Mouse (Mus musculus) G1E-ER4 (cell line): ENCODE measurements around the gene Hsd17b13. TPM values are rescaled to one million over a fixed set of nuclear protein-coding genes. Genes with fewer than 3 reads are reported as not detected.

ENCODE experiments used
- GATA1 ChIP-seq: IDR thresholded peaks from one replicate; pipeline ENCODE4 v1.8.0; 2012; ENCODE audit warnings: low read length, inconsistent platforms
- polyA plus RNA-seq: library from polyadenylated mRNA; stranded (reverse); fragments of >175 nt; gene quantifications from 2 replicates; pipeline ENCODE4 v1.2.3, GENCODE M21; 2012

The Hsd17b13 gene
- polyA plus RNA-seq, 1 experiment = not detected

- TF ChIP-seq GATA1 = no peak
These were observed 21.5 kb upstream of the Hsd17b13 start for GRCm38 (mm10) chr5:103998739-103999138.

- no peak for TF ChIP-seq GATA1
These were observed 18.0 kb upstream of the Hsd17b13 start for GRCm38 (mm10) chr5:103995181-103995580.

- no peak for TF ChIP-seq GATA1
These were observed 17.5 kb upstream of the Hsd17b13 start for GRCm38 (mm10) chr5:103994669-103995068.

GRCm38 (mm10) chr5:103993601-103994000 lies 16.4 kb upstream of the Hsd17b13 start:
- TF ChIP-seq GATA1 = no peak

GRCm38 (mm10) chr5:103992831-103993230 lies 15.6 kb upstream of the Hsd17b13 start:
- no peak for TF ChIP-seq GATA1

- no peak for TF ChIP-seq GATA1
These were observed 3.7 kb upstream of the Hsd17b13 start for GRCm38 (mm10) chr5:103980705-103981560.

GRCm38 (mm10) chr5:103977907-103978570 lies 829 bp upstream of the Hsd17b13 start:
- no peak for TF ChIP-seq GATA1

- TF ChIP-seq GATA1 = no peak
These were observed 1.5 kb downstream of the Hsd17b13 start for GRCm38 (mm10) chr5:103975736-103976135.

GRCm38 (mm10) chr5:103972801-103973200 lies 4.4 kb downstream of the Hsd17b13 start:
- TF ChIP-seq GATA1 = no peak

GRCm38 (mm10) chr5:103972379-103972778 lies 4.8 kb downstream of the Hsd17b13 start:
- no peak for TF ChIP-seq GATA1

GRCm38 (mm10) chr5:103971051-103971450 lies 6.2 kb downstream of the Hsd17b13 start:
- no peak for TF ChIP-seq GATA1

GRCm38 (mm10) chr5:103962935-103963429 lies 14.2 kb downstream of the Hsd17b13 start:
- TF ChIP-seq GATA1 = no peak

GRCm38 (mm10) chr5:103954638-103955037 lies 22.6 kb downstream of the Hsd17b13 start:
- no peak for TF ChIP-seq GATA1

- no peak for TF ChIP-seq GATA1
These were observed 23.8 kb downstream of the Hsd17b13 start for GRCm38 (mm10) chr5:103953135-103954083.

- no peak for TF ChIP-seq GATA1
These were observed 34.0 kb downstream of the Hsd17b13 start for GRCm38 (mm10) chr5:103943183-103943582.
